Mouse (Mus musculus) Patski (cell line): ENCODE data around the gene Slc16a11. TPM values are rescaled to one million over a fixed set of nuclear protein-coding genes. Genes with fewer than 3 reads are reported as not detected.
A peak's percentile ranks its signal among the peaks of the same experiment; 100 is the strongest.

Experiments
- ATAC-seq: fragments of 100-300 bp; one replicate; pipeline ENCODE4 v1.8.0; 2021
- CTCF ChIA-PET: fragments of 350-600 bp; sonication (Branson Sonifier 250); formaldehyde crosslinking; loops from one replicate; lab custom pipeline; 2022; ENCODE audit warnings: inconsistent platforms; lab: Charles Lee
- POLR2A ChIA-PET: fragments of 350-600 bp; sonication (Branson Sonifier 250); formaldehyde crosslinking; loops from one replicate; lab custom pipeline; 2022; ENCODE audit warnings: antibody characterized with exemption, inconsistent platforms; lab: Charles Lee
- DNase-seq: peaks from one replicate; pipeline ENCODE4 v3.0.0-alpha.2; 2011; ENCODE audit warnings: low read depth, low spot score
- H3K27me3 ChIP-seq: fragments of 371-371 bp; one replicate; pipeline ENCODE4 v1.5.1; 2021
- CTCF ChIP-seq: fragments of 100-300 bp; IDR thresholded peaks from one replicate; pipeline ENCODE4 v1.5.1; 2021
- in situ Hi-C: fragments of 300-500 bp; cut with MboI; formaldehyde crosslinking; loops from 3 replicates; pipeline ENCODE4 v1.11.1; 2018; ENCODE audit warnings: low pct_unique_long_range_greater_than_20kb, mixed read lengths
- polyA plus RNA-seq: library from polyadenylated mRNA; unstranded; gene quantifications from one replicate; pipeline ENCODE4 v1.2.3, GENCODE M21; 2021

Slc16a11 gene
- polyA plus RNA-seq, 1 experiment from 2014 or later, result 1.9 TPM

- no peaks in the 10 kb centered on the region for H3K27me3 ChIP-seq
- in situ Hi-C loops, result loop anchor here (10.0 kb wide), 1 partner anchor 280 kb away; the partner anchor contains the start of gene Ybx2
- ChIA-PET POLR2A (no interaction called here), CTCF (interaction anchor here (1.6 to 3.6 kb wide), 3 partner anchors 13 to 39 kb away, joined by 6 to 19 read pairs (median 8); no protein-coding TSS in a partner anchor)
- ATAC-seq, result no peak
- TF ChIP-seq CTCF, result no peak
- no peak for DNase-seq
Measured at GRCm38 (mm10) chr11:70214191-70214855, 1.8 kb downstream of the Slc16a11 start.

- POLR2A ChIA-PET, result no interaction called here
- DNase-seq, result no peak
- CTCF ChIA-PET, result no interaction called here
- no peaks in the 10 kb centered on the region for H3K27me3 ChIP-seq
- in situ Hi-C loops, result loop anchor here (10.0 kb wide), 1 partner anchor 280 kb away; the partner anchor contains the start of gene Ybx2
- TF ChIP-seq CTCF, result no peak
- no peak for ATAC-seq
Measured at GRCm38 (mm10) chr11:70214856-70215209, 2.3 kb downstream of the Slc16a11 start.

GRCm38 (mm10) chr11:70215301-70215700 is 2.7 kb downstream of the Slc16a11 start:
- H3K27me3 ChIP-seq, result no peaks in the 10 kb centered on the region
- ChIA-PET POLR2A (no interaction called here), CTCF (interaction anchor here (0.8 kb wide), 1 partner anchor 15 kb away, joined by 3 read pairs; the partner anchor contains the start of gene Bcl6b)
- DNase-seq (no peak), ATAC-seq (no peak)
- in situ Hi-C loops, result loop anchor here (10.0 kb wide), 1 partner anchor 280 kb away; the partner anchor contains the start of gene Ybx2
- TF ChIP-seq CTCF, result no peak

GRCm38 (mm10) chr11:70216103-70216502 is 3.6 kb downstream of the Slc16a11 start:
- DNase-seq (no peak), ATAC-seq (no peak)
- H3K27me3 ChIP-seq, result no peaks in the 10 kb centered on the region
- CTCF ChIA-PET, result interaction anchor here (0.8 to 1.8 kb wide), 3 partner anchors 14 to 140 kb away, joined by 3 to 5 read pairs (median 4); partner anchors contain the start of gene Bcl6b
- POLR2A ChIA-PET, result no interaction called here
- in situ Hi-C loops, result loop anchor here (10.0 kb wide), 1 partner anchor 281 kb away; the partner anchor contains the start of gene Ybx2
- TF ChIP-seq CTCF, result no peak

GRCm38 (mm10) chr11:70218039-70218438 is 5.5 kb downstream of the Slc16a11 start:
- TF ChIP-seq CTCF, result no peak
- in situ Hi-C loops, result loop anchor here (10.0 kb wide), 1 partner anchor 283 kb away; the partner anchor contains the start of gene Ybx2
- ChIA-PET CTCF (no interaction called here), POLR2A (no interaction called here)
- no peak for ATAC-seq
- DNase-seq, result no peak
- H3K27me3 ChIP-seq, result no peaks in the 10 kb centered on the region

- ChIA-PET POLR2A (no interaction called here), CTCF (no interaction called here)
- in situ Hi-C loops, result loop anchor here (10.0 kb wide), 1 partner anchor 284 kb away; the partner anchor contains the start of gene Ybx2
- DNase-seq (no peak), ATAC-seq (no peak)
- TF ChIP-seq CTCF, result no peak
- H3K27me3 ChIP-seq, result no peaks in the 10 kb centered on the region
Measured at GRCm38 (mm10) chr11:70218741-70219470, 6.4 kb downstream of the Slc16a11 start.

GRCm38 (mm10) chr11:70219873-70220272 is 7.3 kb downstream of the Slc16a11 start:
- ATAC-seq (no peak), DNase-seq (no peak)
- TF ChIP-seq CTCF, result no peak
- H3K27me3 ChIP-seq, result no peaks in the 10 kb centered on the region
- POLR2A ChIA-PET, result interaction anchor here (1.1 kb wide), 1 partner anchor 20 kb away, joined by 4 read pairs; the partner anchor contains the start of genes Gm21988 and Rnasek
- CTCF ChIA-PET, result interaction anchor here (2.8 kb wide), 1 partner anchor 11 kb away, joined by 17 read pairs; the partner anchor contains the start of gene Bcl6b
- in situ Hi-C loops, result loop anchor here (10.0 kb wide), 1 partner anchor 285 kb away; the partner anchor contains the start of gene Ybx2

GRCm38 (mm10) chr11:70220323-70220722 is 7.8 kb downstream of the Slc16a11 start:
- no peak for ATAC-seq
- ChIA-PET CTCF (interaction anchor here (2.8 kb wide), 1 partner anchor 10 kb away, joined by 17 read pairs; the partner anchor contains the start of gene Bcl6b), POLR2A (interaction anchor here (1.1 to 2.5 kb wide), 2 partner anchors 10 to 19 kb away, joined by 4 to 7 read pairs; partner anchors contain the start of genes Gm21988 and Rnasek)
- DNase-seq, result no peak
- H3K27me3 ChIP-seq, result no peaks in the 10 kb centered on the region
- in situ Hi-C loops, result no loop called here
- TF ChIP-seq CTCF, result no peak

GRCm38 (mm10) chr11:70220731-70221602 is 8.4 kb downstream of the Slc16a11 start, which contains the start of gene Slc16a13:
Gene Slc16a13 (minus strand): TSS chr11:70221064.
- in situ Hi-C loops, result no loop called here

More at GRCm38 (mm10) chr11:70220731-70221602, 8.4 kb downstream of the Slc16a11 start, which contains the start of gene Slc16a13:
- peaks cover 3% of the 10 kb centered on the region for H3K27me3 ChIP-seq
- DNase-seq (no peak), ATAC-seq (peak; percentile 61)
- CTCF ChIA-PET, result interaction anchor here (1.0 to 2.8 kb wide), 3 partner anchors 10 to 69 kb away, joined by 3 to 17 read pairs (median 4); partner anchors contain the start of gene Bcl6b
- TF ChIP-seq CTCF, result no peak
- POLR2A ChIA-PET, result interaction anchor here (1.1 to 2.5 kb wide), 3 partner anchors 10 to 19 kb away, joined by 4 to 7 read pairs (median 5); partner anchors contain the start of genes Gm21988 and Rnasek
